Comparison of ENCODE assay signal across 8 mouse cellular contexts in genomic region chr7:25251071-25251791, GRCm38 (mm10). TPM values are rescaled to one million over a fixed set of nuclear protein-coding genes. Genes with fewer than 3 reads are reported as not detected.
DNase-seq lines count a peak whose midpoint lies in the region; ATAC-seq and TF ChIP-seq lines count a peak whose summit lies in the region.

No protein-coding gene starts in this region.

- H3ac ChIP-seq in myocyte (ENCODE audit: control insufficient read depth, insufficient read length): peak overlapping the region; percentile 27

- 1% methylated on average over 22 of the region's 22 CpGs for WGBS in forebrain, embryonic 14.5 days
- 2% methylated on average over 22 of the region's 22 CpGs for WGBS in hindbrain, embryonic 10.5 days
- WGBS in limb, embryonic 14.5 days: 2% methylated on average over 22 of the region's 22 CpGs

- H3K4me2 ChIP-seq in forebrain, embryonic 14.5 days (ENCODE audit: low read length): peak overlapping the region; percentile 98
- peak overlapping the region; percentile 95 for H3K4me2 ChIP-seq in limb, embryonic 14.5 days (replicated peaks; ENCODE audit: low read depth, low read length, severe bottlenecking)
- peak overlapping the region; percentile 95 for H3K4me2 ChIP-seq in myocyte (ENCODE audit: low read depth)

- no peak; the same call in 1 of the 2 replicates for ATAC-seq in forebrain, embryonic 14.5 days
- peak; percentile 51 for ATAC-seq in limb, embryonic 14.5 days (ENCODE audit: low FRiP score, low read depth)
- no peak for ATAC-seq in erythroid progenitor cell, adult 5-6 weeks (replicated peaks; ENCODE audit: low FRiP score, poor library complexity, severe bottlenecking)

- H3K27ac ChIP-seq in bone marrow macrophage, adult 2 months (ENCODE audit: insufficient read depth, low read depth, low read length): no peak overlapping the region
- H3K27ac ChIP-seq in forebrain, embryonic 14.5 days (ENCODE audit: low read depth, low read length): peak overlapping the region; percentile 78
- H3K27ac ChIP-seq in hindbrain, embryonic 10.5 days: peak overlapping the region; percentile 97
- peak overlapping the region; percentile 97 for H3K27ac ChIP-seq in limb, embryonic 14.5 days (replicated peaks; ENCODE audit: low read depth, low read length)

- H3K36me3 ChIP-seq in forebrain, embryonic 14.5 days (ENCODE audit: control insufficient read depth, insufficient read depth, low read length): no peaks in the 10 kb centered on the region
- H3K36me3 ChIP-seq in hindbrain, embryonic 10.5 days: peaks cover 9% of the 10 kb centered on the region
- H3K36me3 ChIP-seq in limb, embryonic 14.5 days (ENCODE audit: control insufficient read depth, insufficient read depth, low read length): peaks cover 3% of the 10 kb centered on the region; the same call in 1 of the 2 replicates
- H3K36me3 ChIP-seq in myocyte (ENCODE audit: control insufficient read depth, insufficient read depth): no peaks in the 10 kb centered on the region

- peaks cover 38% of the 10 kb centered on the region for H3K79me2 ChIP-seq in myocyte (ENCODE audit: control insufficient read depth, insufficient read depth)

- peak; percentile 70 to 72 for DNase-seq in lung, adult 18-20 months
- DNase-seq in lung, postnatal 25 days (ENCODE audit: low spot score): no peak
- peak; percentile 66 for DNase-seq in forebrain, embryonic 14.5 days (ENCODE audit: low spot score)
- DNase-seq in hindbrain, embryonic 10.5 days (ENCODE audit: low spot score): peak; percentile 77
- peak; percentile 87 for DNase-seq in limb, embryonic 14.5 days (ENCODE audit: low spot score)

- peaks cover 26% of the 10 kb centered on the region for H3K4me1 ChIP-seq in bone marrow macrophage, adult 2 months (ENCODE audit: control insufficient read depth, insufficient read depth, low read length)
- H3K4me1 ChIP-seq in forebrain, embryonic 14.5 days (ENCODE audit: control insufficient read depth, insufficient read depth, low read length): peaks cover 23% of the 10 kb centered on the region
- peaks cover 55% of the 10 kb centered on the region for H3K4me1 ChIP-seq in hindbrain, embryonic 10.5 days (replicated peaks)
- H3K4me1 ChIP-seq in limb, embryonic 14.5 days (ENCODE audit: control insufficient read depth, insufficient read depth, low read length): peaks cover 33% of the 10 kb centered on the region

- TF ChIP-seq POLR2A in bone marrow macrophage, adult 2 months (IDR thresholded peaks at IDR 0.05; ENCODE audit: borderline replicate concordance, low read depth, low read length): no peak
- TF ChIP-seq POLR2A in limb, embryonic 14.5 days (IDR thresholded peaks at IDR 0.05; ENCODE audit: borderline replicate concordance, extremely low read depth, insufficient read depth, insufficient read length): no peak
- no peak for TF ChIP-seq POLR2A in myocyte (IDR thresholded peaks at IDR 0.05; ENCODE audit: insufficient read length, low read depth)

- H3K27me3 ChIP-seq in forebrain, embryonic 14.5 days (replicated peaks; ENCODE audit: control insufficient read depth, insufficient read depth, low read length): no peaks in the 10 kb centered on the region
- H3K27me3 ChIP-seq in hindbrain, embryonic 10.5 days (ENCODE audit: insufficient read depth, poor library complexity, severe bottlenecking): no peaks in the 10 kb centered on the region
- H3K27me3 ChIP-seq in limb, embryonic 14.5 days (ENCODE audit: control insufficient read depth, insufficient read depth, low read length): no peaks in the 10 kb centered on the region
- H3K27me3 ChIP-seq in myocyte (ENCODE audit: control insufficient read depth, insufficient read depth, insufficient read length): no peaks in the 10 kb centered on the region

- H3K4me3 ChIP-seq in bone marrow macrophage, adult 2 months (ENCODE audit: insufficient read depth, low read length): peak overlapping the region; percentile 43
- H3K4me3 ChIP-seq in forebrain, embryonic 14.5 days (ENCODE audit: low read depth, low read length): peak overlapping the region; percentile 78
- H3K4me3 ChIP-seq in hindbrain, embryonic 10.5 days: peak overlapping the region; percentile 85
- H3K4me3 ChIP-seq in limb, embryonic 14.5 days (replicated peaks; ENCODE audit: low read length): peak overlapping the region; percentile 99
- peak overlapping the region; percentile 84 for H3K4me3 ChIP-seq in myocyte

- H3K9me3 ChIP-seq in forebrain, embryonic 14.5 days (replicated peaks; ENCODE audit: control insufficient read depth, low read length): no peaks in the 10 kb centered on the region
- no peaks in the 10 kb centered on the region for H3K9me3 ChIP-seq in hindbrain, embryonic 10.5 days
- H3K9me3 ChIP-seq in limb, embryonic 14.5 days (ENCODE audit: control insufficient read depth, low read length): no peaks in the 10 kb centered on the region

- TF ChIP-seq CTCF in bone marrow macrophage, adult 2 months (IDR thresholded peaks at IDR 0.05; ENCODE audit: low read depth, low read length): no peak

- peak overlapping the region; percentile 79 for H3K9ac ChIP-seq in forebrain, embryonic 14.5 days (ENCODE audit: low read length)
- H3K9ac ChIP-seq in limb, embryonic 14.5 days (ENCODE audit: low read depth, low read length, severe bottlenecking): peak overlapping the region; percentile 91

TF ChIP-seq in myocyte, 11 proteins besides CTCF, POLR2A, EP300 and RAD21 (continues in another document):
- TF ChIP-seq MYOG (IDR thresholded peaks at IDR 0.05; ENCODE audit: control insufficient read depth in 1 of 3, insufficient read depth in 1 of 3, insufficient read length in 2 of 3, low read depth in 2 of 3) (peak in 1 of 3 experiments; percentile 64), MAX (IDR thresholded peaks at IDR 0.05; ENCODE audit: low read depth) (no peak), CEBPB (IDR thresholded peaks at IDR 0.05; ENCODE audit: insufficient read depth, poor library complexity, severe bottlenecking) (no peak), TCF12 (IDR thresholded peaks at IDR 0.05; ENCODE audit: insufficient read depth, poor library complexity, severe bottlenecking) (no peak)

RNA-seq across cellular contexts. Expression of gene Erf, which starts 0.7 kb away (rescaled TPM):
- 22.7 and 27.8 TPM in 2 replicates for polyA plus RNA-seq in bone marrow macrophage, adult 2 months (2012; ENCODE audit: insufficient read depth, insufficient read length, missing spikeins)
- polyA plus RNA-seq in forebrain, embryonic 14.5 days (2014; fragmentation: Nextera tagmentation; extraction: Ambion mirVana): 7.7 and 8.2 TPM in 2 replicates
- 8.0 and 8.6 TPM in 2 replicates for polyA plus RNA-seq in hindbrain, embryonic 10.5 days (2016; fragmentation: Nextera tagmentation; extraction: Ambion mirVana)
- polyA plus RNA-seq in limb, embryonic 14.5 days (2012; rRNA removed): 99.2 and 127 TPM in 2 replicates
- polyA plus RNA-seq in limb, embryonic 14.5 days (2014; fragmentation: Nextera tagmentation; extraction: Ambion mirVana): 33.2 and 37.9 TPM in 2 replicates
- polyA plus RNA-seq in myocyte (2012; fragmentation: generic; extraction: Trizol): 42.5 TPM
- total RNA-seq in erythroid progenitor cell, adult 5-6 weeks (2015; ENCODE audit: low replicate concordance): 0.72 and 3.4 TPM in 2 replicates
- total RNA-seq in erythroid progenitor cell, adult 5-6 weeks (2017; ENCODE audit: low replicate concordance): 0.61 and 1.8 TPM in 2 replicates

RNA-seq across cellular contexts. Expression of gene Gsk3a, which starts 13.6 kb away (rescaled TPM):
- polyA plus RNA-seq in bone marrow macrophage, adult 2 months (2012; ENCODE audit: insufficient read depth, insufficient read length, missing spikeins): 78.6 and 87.1 TPM in 2 replicates
- polyA plus RNA-seq in forebrain, embryonic 14.5 days (2014; fragmentation: Nextera tagmentation; extraction: Ambion mirVana): 20.2 and 20.5 TPM in 2 replicates
- polyA plus RNA-seq in hindbrain, embryonic 10.5 days (2016; fragmentation: Nextera tagmentation; extraction: Ambion mirVana): 11.6 and 12.5 TPM in 2 replicates
- 155 and 204 TPM in 2 replicates for polyA plus RNA-seq in limb, embryonic 14.5 days (2012; rRNA removed)
- 16.3 and 18.8 TPM in 2 replicates for polyA plus RNA-seq in limb, embryonic 14.5 days (2014; fragmentation: Nextera tagmentation; extraction: Ambion mirVana)
- polyA plus RNA-seq in myocyte (2012; fragmentation: generic; extraction: Trizol): 69.4 TPM
- total RNA-seq in erythroid progenitor cell, adult 5-6 weeks (2015; ENCODE audit: low replicate concordance): 122 and 132 TPM in 2 replicates
- total RNA-seq in erythroid progenitor cell, adult 5-6 weeks (2017; ENCODE audit: low replicate concordance): 53.0 and 74.3 TPM in 2 replicates

RNA-seq across cellular contexts. Expression of gene Cic, which starts 16.3 kb away (rescaled TPM):
- 251 and 272 TPM in 2 replicates for polyA plus RNA-seq in bone marrow macrophage, adult 2 months (2012; ENCODE audit: insufficient read depth, insufficient read length, missing spikeins)
- 37.4 and 38.7 TPM in 2 replicates for polyA plus RNA-seq in forebrain, embryonic 14.5 days (2014; fragmentation: Nextera tagmentation; extraction: Ambion mirVana)
- 23.2 and 23.5 TPM in 2 replicates for polyA plus RNA-seq in hindbrain, embryonic 10.5 days (2016; fragmentation: Nextera tagmentation; extraction: Ambion mirVana)
- polyA plus RNA-seq in limb, embryonic 14.5 days (2012; rRNA removed): 155 and 206 TPM in 2 replicates
- polyA plus RNA-seq in limb, embryonic 14.5 days (2014; fragmentation: Nextera tagmentation; extraction: Ambion mirVana): 48.9 and 58.1 TPM in 2 replicates
- polyA plus RNA-seq in myocyte (2012; fragmentation: generic; extraction: Trizol): 65.8 TPM
- 114 and 181 TPM in 2 replicates for total RNA-seq in erythroid progenitor cell, adult 5-6 weeks (2015; ENCODE audit: low replicate concordance)
- total RNA-seq in erythroid progenitor cell, adult 5-6 weeks (2017; ENCODE audit: low replicate concordance): 70.5 and 90.7 TPM in 2 replicates

RNA-seq across cellular contexts. Expression of gene Zfp526, which starts 30.0 kb away (rescaled TPM):
- polyA plus RNA-seq in bone marrow macrophage, adult 2 months (2012; ENCODE audit: insufficient read depth, insufficient read length, missing spikeins): 5.0 and 6.4 TPM in 2 replicates
- polyA plus RNA-seq in forebrain, embryonic 14.5 days (2014; fragmentation: Nextera tagmentation; extraction: Ambion mirVana): 2.3 and 2.8 TPM in 2 replicates
- polyA plus RNA-seq in hindbrain, embryonic 10.5 days (2016; fragmentation: Nextera tagmentation; extraction: Ambion mirVana): 2.5 and 3.0 TPM in 2 replicates
- 11.1 and 13.0 TPM in 2 replicates for polyA plus RNA-seq in limb, embryonic 14.5 days (2012; rRNA removed)
- polyA plus RNA-seq in limb, embryonic 14.5 days (2014; fragmentation: Nextera tagmentation; extraction: Ambion mirVana): 3.9 and 4.2 TPM in 2 replicates
- 5.6 TPM for polyA plus RNA-seq in myocyte (2012; fragmentation: generic; extraction: Trizol)
- 18.0 and 32.8 TPM in 2 replicates for total RNA-seq in erythroid progenitor cell, adult 5-6 weeks (2015; ENCODE audit: low replicate concordance)
- total RNA-seq in erythroid progenitor cell, adult 5-6 weeks (2017; ENCODE audit: low replicate concordance): 27.6 and 29.6 TPM in 2 replicates

RNA-seq across cellular contexts. Expression of gene Dedd2, which starts 30.8 kb away (rescaled TPM):
- 12.6 and 12.7 TPM in 2 replicates for polyA plus RNA-seq in bone marrow macrophage, adult 2 months (2012; ENCODE audit: insufficient read depth, insufficient read length, missing spikeins)
- polyA plus RNA-seq in forebrain, embryonic 14.5 days (2014; fragmentation: Nextera tagmentation; extraction: Ambion mirVana): 10.8 and 12.5 TPM in 2 replicates
- 10.2 and 11.2 TPM in 2 replicates for polyA plus RNA-seq in hindbrain, embryonic 10.5 days (2016; fragmentation: Nextera tagmentation; extraction: Ambion mirVana)
- 11.1 and 14.0 TPM in 2 replicates for polyA plus RNA-seq in limb, embryonic 14.5 days (2012; rRNA removed)
- 9.0 and 9.4 TPM in 2 replicates for polyA plus RNA-seq in limb, embryonic 14.5 days (2014; fragmentation: Nextera tagmentation; extraction: Ambion mirVana)
- polyA plus RNA-seq in myocyte (2012; fragmentation: generic; extraction: Trizol): 8.8 TPM
- total RNA-seq in erythroid progenitor cell, adult 5-6 weeks (2015; ENCODE audit: low replicate concordance): 29.9 and 31.4 TPM in 2 replicates
- total RNA-seq in erythroid progenitor cell, adult 5-6 weeks (2017; ENCODE audit: low replicate concordance): 87.7 and 89.0 TPM in 2 replicates

Comparison
In these comparisons a context has a peak if more than half of its experiments do, and no peak if none do; other contexts are left out.
1. H3K4me3 ChIP-seq: peak in every context shown above with its lines; median percentile 99 in limb, embryonic 14.5 days; 85 in hindbrain, embryonic 10.5 days; 84 in myocyte; 78 in forebrain, embryonic 14.5 days; 43 in bone marrow macrophage, adult 2 months.